Mouse (Mus musculus) E14TG2a.4 (cell line): ENCODE results near the gene Csrp1.
A peak's percentile ranks its signal among the peaks of the same experiment; 100 is the strongest.

ENCODE experiments used
- CTCF ChIP-seq: conservative IDR thresholded peaks from 2 replicates; pipeline ENCODE4 v1.5.1; 2014; ENCODE audit warnings: low read length
- POU5F1 ChIP-seq: IDR thresholded peaks from 2 replicates; pipeline ENCODE4 v1.6.1; 2014; ENCODE audit warnings: low read length, borderline replicate concordance

DNA sequence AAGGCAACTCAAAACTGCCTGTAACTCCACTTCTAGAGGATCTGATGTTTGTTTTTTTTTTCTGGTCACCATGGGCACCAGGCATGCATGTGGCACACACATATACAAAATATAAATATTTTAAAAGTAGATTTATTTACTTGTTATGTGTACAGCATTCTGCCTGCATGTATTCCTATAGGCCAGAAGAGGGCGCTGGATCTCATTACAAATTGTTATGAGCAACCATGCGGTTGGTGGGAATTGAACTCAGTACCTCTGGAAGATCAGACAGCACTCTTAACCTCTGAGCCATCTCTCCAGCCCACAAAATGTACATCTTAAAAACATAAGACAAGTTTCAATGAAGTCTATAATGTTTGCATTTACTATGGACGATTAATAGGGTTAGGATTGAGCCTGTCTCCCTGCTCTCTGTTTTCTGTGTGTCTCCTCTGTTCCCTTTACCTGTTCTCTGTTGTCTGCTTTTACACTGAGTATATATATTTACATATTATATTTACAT, 15.5 kb upstream of the Csrp1 start:
- peak; percentile 43 for TF ChIP-seq CTCF
- TF ChIP-seq POU5F1: no peak
